Mouse (Mus musculus) bone marrow, adult 2 months (tissue): ENCODE measurements around the gene Calcrl. TPM values are rescaled to one million over a fixed set of nuclear protein-coding genes. Genes with fewer than 3 reads are reported as not detected.

Source experiments
- H3K27ac ChIP-seq: fragments of 200-500 bp; 2 replicates; pipeline ENCODE4 v1.5.1; 2012; ENCODE audit warnings: low read depth, mild to moderate bottlenecking, control low read depth, inconsistent platforms, low read length; ENCODE audit not compliant: control insufficient read depth, poor library complexity, insufficient read depth
- H3K4me1 ChIP-seq: fragments of 200-500 bp; 2 replicates; pipeline ENCODE4 v1.6.1; 2011; ENCODE audit warnings: low read length; ENCODE audit not compliant: control insufficient read depth, insufficient read depth
- H3K4me3 ChIP-seq: fragments of 200-500 bp; replicated peaks from 2 replicates; pipeline ENCODE3; 2011; ENCODE audit warnings: mild to moderate bottlenecking, low read depth, low read length, control low read depth; ENCODE audit not compliant: control insufficient read depth
- CTCF ChIP-seq: fragments of 200-500 bp; IDR thresholded peaks from 2 replicates; pipeline ENCODE4 v1.5.1; 2011; ENCODE audit warnings: low read length, control low read depth; ENCODE audit not compliant: control insufficient read depth, insufficient read depth
- POLR2A ChIP-seq: fragments of 200-500 bp; IDR thresholded peaks from 2 replicates; pipeline ENCODE4 v1.6.1; 2011; ENCODE audit warnings: low read depth, mild to moderate bottlenecking, control low read depth, low read length, borderline replicate concordance; ENCODE audit not compliant: control insufficient read depth
- WGBS: fragments of 180-500 bp; shearing (Covaris S2); methylation state at CpG from one replicate; pipeline ENCODE4 v1.1.7; 2018; 5-methylcytosine and 5-hydroxymethylcytosine counted together
- polyA plus RNA-seq: library from polyadenylated mRNA; stranded (reverse); fragments of >200 nt; gene quantifications from 2 replicates; pipeline ENCODE4 v1.2.4, GENCODE M21; 2011; ENCODE audit warnings: low replicate concordance; ENCODE audit not compliant: missing spikeins, insufficient read depth, insufficient read length

Calcrl gene
- polyA plus RNA-seq, 1 experiment: 3.7 TPM

- H3K4me3 ChIP-seq: no peak overlapping the region
- no peaks in the 10 kb centered on the region; the same call in 1 of the 2 replicates for H3K4me1 ChIP-seq
- TF ChIP-seq POLR2A: no peak
- no peak for TF ChIP-seq CTCF
- 76% methylated on average over 5 of the region's 5 CpGs for WGBS
- no peak overlapping the region for H3K27ac ChIP-seq
Measured at GRCm38 (mm10) chr2:84378678-84379077, 46.5 kb downstream of the Calcrl start.

GRCm38 (mm10) chr2:84369256-84369655, 56.0 kb downstream of the Calcrl start:
- Histone ChIP-seq H3K27ac (no peak overlapping the region), H3K4me3 (no peak overlapping the region), H3K4me1 (no peaks in the 10 kb centered on the region)
- 6% methylated on average over 5 of the region's 5 CpGs for WGBS
- TF ChIP-seq POLR2A (no peak), CTCF (no peak)

GRCm38 (mm10) chr2:84366742-84367141, 58.5 kb downstream of the Calcrl start:
- H3K4me1 ChIP-seq: no peaks in the 10 kb centered on the region
- no peak overlapping the region for H3K4me3 ChIP-seq
- no peak overlapping the region for H3K27ac ChIP-seq
- TF ChIP-seq CTCF: no peak
- TF ChIP-seq POLR2A: no peak

GRCm38 (mm10) chr2:84365266-84365665, 59.9 kb downstream of the Calcrl start:
- no peaks in the 10 kb centered on the region for H3K4me1 ChIP-seq
- H3K27ac ChIP-seq: no peak overlapping the region
- H3K4me3 ChIP-seq: no peak overlapping the region
- WGBS: 90% methylated on average over 3 of the region's 3 CpGs
- TF ChIP-seq POLR2A (no peak), CTCF (no peak)

- TF ChIP-seq POLR2A (no peak), CTCF (no peak)
- Histone ChIP-seq H3K4me3 (no peak overlapping the region), H3K27ac (no peak overlapping the region), H3K4me1 (no peaks in the 10 kb centered on the region)
- 88% methylated on average over 6 of the region's 6 CpGs for WGBS
Measured at GRCm38 (mm10) chr2:84362779-84363719, 62.2 kb downstream of the Calcrl start.

GRCm38 (mm10) chr2:84358690-84359343, 66.4 kb downstream of the Calcrl start:
- no peak for TF ChIP-seq CTCF
- no peak for TF ChIP-seq POLR2A
- no peaks in the 10 kb centered on the region for H3K4me1 ChIP-seq
- 72% methylated on average over 3 of the region's 3 CpGs for WGBS
- no peak overlapping the region for H3K27ac ChIP-seq
- H3K4me3 ChIP-seq: no peak overlapping the region

GRCm38 (mm10) chr2:84355281-84355680, 69.9 kb downstream of the Calcrl start:
- Histone ChIP-seq H3K27ac (no peak overlapping the region), H3K4me3 (no peak overlapping the region), H3K4me1 (no peaks in the 10 kb centered on the region)
- TF ChIP-seq POLR2A: no peak
- no peak for TF ChIP-seq CTCF
- whole genome bisulfite sequencing: 43% methylated on average over 4 of the region's 4 CpGs

- 79% methylated on average over 2 of the region's 2 CpGs for WGBS
- TF ChIP-seq POLR2A: no peak
- TF ChIP-seq CTCF: no peak
- Histone ChIP-seq H3K4me1 (no peaks in the 10 kb centered on the region), H3K4me3 (no peak overlapping the region), H3K27ac (no peak overlapping the region)
Measured at GRCm38 (mm10) chr2:84347376-84347775, 77.8 kb downstream of the Calcrl start.
